Mouse (Mus musculus) lung, embryonic 14.5 days (tissue): ENCODE measurements around the gene Mrs2. TPM values are rescaled to one million over a fixed set of nuclear protein-coding genes. Genes with fewer than 3 reads are reported as not detected.

Experiments
- ATAC-seq: fragments of 200-750 bp; cut with Nextera tagmentation; 2 replicates; pipeline ENCODE4 v1.8.0; 2017; ENCODE audit warnings: mild to moderate bottlenecking, moderate TSS enrichment, moderate library complexity; ENCODE audit not compliant: insufficient read depth
- DNase-seq: peaks from one replicate; pipeline ENCODE4 v3.0.0-alpha.2; 2015
- H3K27ac ChIP-seq: fragments of 300-500 bp; sonication (generic); 2 replicates; pipeline ENCODE4 v1.5.1; 2014; ENCODE audit warnings: low read depth, mild to moderate bottlenecking, moderate library complexity
- H3K27me3 ChIP-seq: fragments of 300-500 bp; sonication (generic); 2 replicates; pipeline ENCODE4 v1.6.1; 2014; ENCODE audit warnings: low read length, control low read depth; ENCODE audit not compliant: insufficient read depth
- H3K36me3 ChIP-seq: fragments of 300-500 bp; sonication (generic); 2 replicates; pipeline ENCODE4 v1.6.1; 2014; ENCODE audit warnings: control low read depth; ENCODE audit not compliant: insufficient read depth
- H3K4me1 ChIP-seq: fragments of 300-500 bp; sonication (generic); 2 replicates; pipeline ENCODE4 v1.6.1; 2014; ENCODE audit warnings: antibody characterized with exemption, control low read depth; ENCODE audit not compliant: insufficient read depth
- H3K4me2 ChIP-seq: fragments of 300-500 bp; sonication (generic); 2 replicates; pipeline ENCODE4 v1.6.1; 2014; ENCODE audit warnings: mild to moderate bottlenecking
- H3K4me3 ChIP-seq: fragments of 300-500 bp; sonication (generic); 2 replicates; pipeline ENCODE4 v1.5.1; 2014; ENCODE audit warnings: low read depth, low read length
- H3K9ac ChIP-seq: fragments of 300-500 bp; sonication (generic); 2 replicates; pipeline ENCODE4 v1.6.1; 2014
- H3K9me3 ChIP-seq: fragments of 300-500 bp; sonication (generic); 2 replicates; pipeline ENCODE4 v1.6.1; 2016; ENCODE audit warnings: low read depth, low read length, control low read depth
- CTCF ChIP-seq: IDR thresholded peaks from 2 replicates; pipeline ENCODE4 v1.5.1; 2016; ENCODE audit warnings: antibody characterized with exemption, low read depth
- WGBS: fragments of 180-500 bp; shearing (Covaris S2); extraction: QIAGEN DNeasy Blood & Tissue Kit; methylation state at CpG from one replicate; pipeline ENCODE4 v1.1.7; 2014; 5-methylcytosine and 5-hydroxymethylcytosine counted together
- polyA plus RNA-seq: library from polyadenylated mRNA; unstranded; fragments of >200 nt; fragmentation: Nextera tagmentation; extraction: Ambion mirVana; gene quantifications from 2 replicates; pipeline ENCODE4 v1.2.1, GENCODE M21; 2014

The Mrs2 gene
- polyA plus RNA-seq, 1 experiment from 2014 or later = 25.9 TPM

DNA sequence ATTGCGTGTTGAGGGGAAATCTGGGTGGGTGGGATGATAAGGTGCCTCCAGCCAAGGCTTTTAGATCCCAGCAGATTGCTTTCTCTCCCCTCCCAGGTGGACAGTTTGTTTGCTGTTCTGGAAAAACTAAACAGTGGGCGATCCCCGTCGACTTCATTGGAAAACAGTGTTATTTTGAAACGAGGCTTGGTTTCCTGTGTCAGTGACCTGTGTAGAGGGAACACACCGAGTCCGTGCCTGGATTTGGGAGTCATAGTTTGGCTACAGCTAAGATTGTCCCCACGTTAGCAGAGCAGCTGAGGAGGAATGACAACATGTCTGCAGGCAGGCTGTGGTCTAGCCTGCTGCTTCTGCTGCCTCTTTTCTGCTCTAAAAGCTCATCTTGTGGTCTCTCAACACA, 76.9 kb downstream of the Mrs2 start:
- Histone ChIP-seq H3K9ac (no peak overlapping the region), H3K36me3 (no peaks in the 10 kb centered on the region), H3K4me1 (no peaks in the 10 kb centered on the region), H3K4me2 (no peak overlapping the region), H3K4me3 (no peak overlapping the region), H3K27me3 (no peaks in the 10 kb centered on the region), H3K27ac (no peak overlapping the region), H3K9me3 (no peaks in the 10 kb centered on the region)
- ATAC-seq = no peak
- WGBS = 57% methylated on average over 8 of the region's 8 CpGs
- DNase-seq = no peak
- no peak for TF ChIP-seq CTCF

DNA sequence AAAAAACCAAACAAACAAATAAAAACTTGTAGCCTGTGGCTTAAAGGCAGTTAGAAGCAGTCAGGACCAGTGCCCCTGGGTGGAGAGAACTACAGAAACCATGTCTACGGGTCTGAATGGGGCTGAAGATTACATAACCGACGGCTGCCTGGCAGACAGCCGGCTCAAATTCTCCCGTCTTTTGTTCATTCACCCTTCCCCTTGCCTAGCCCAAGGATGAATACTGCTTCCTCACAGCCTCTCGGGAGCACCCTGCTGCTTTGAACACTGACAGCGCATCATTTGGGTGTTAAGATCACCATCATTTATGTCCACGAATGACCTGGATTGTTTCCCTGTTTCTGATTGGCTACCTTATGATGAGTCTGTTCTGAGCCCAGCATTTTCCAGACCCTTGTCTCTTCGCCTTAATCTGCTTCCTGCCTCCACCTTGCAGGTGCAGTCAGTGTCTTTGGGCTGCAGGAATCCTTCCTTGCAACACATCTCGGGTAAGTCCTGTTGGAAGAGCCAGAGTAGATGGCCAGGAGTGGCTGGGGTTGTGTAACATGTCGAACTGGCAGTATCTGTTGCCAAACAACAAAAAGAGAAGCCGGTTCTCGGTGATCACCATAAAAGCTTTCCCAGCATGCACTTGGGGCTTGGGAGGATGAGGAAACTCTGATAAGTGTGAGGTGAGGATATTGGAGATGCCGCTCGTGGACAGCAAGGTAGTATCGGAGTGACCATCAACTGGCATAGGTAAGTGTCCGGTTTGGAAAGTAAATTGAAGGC, 77.5 kb downstream of the Mrs2 start, which contains the start of gene Gpld1:
TSS of gene Gpld1 (plus strand) at position 641 of the 771 bp plus-strand sequence.
- Histone ChIP-seq H3K9ac (no peak within 1 kb of the TSS), H3K36me3 (no peaks in the 10 kb centered on the region), H3K4me2 (no peak within 1 kb of the TSS), H3K27me3 (no peaks in the 10 kb centered on the region), H3K4me3 (no peak within 1 kb of the TSS), H3K9me3 (no peaks in the 10 kb centered on the region), H3K4me1 (0 out of 2 replicates have a peak, but pooled peaks cover 4% of the 10 kb centered on the region), H3K27ac (no peak within 1 kb of the TSS)
- peak; percentile 26 for DNase-seq
- WGBS = 59% methylated on average over 17 of the region's 17 CpGs
- no peak for ATAC-seq
- TF ChIP-seq CTCF = no peak

DNA sequence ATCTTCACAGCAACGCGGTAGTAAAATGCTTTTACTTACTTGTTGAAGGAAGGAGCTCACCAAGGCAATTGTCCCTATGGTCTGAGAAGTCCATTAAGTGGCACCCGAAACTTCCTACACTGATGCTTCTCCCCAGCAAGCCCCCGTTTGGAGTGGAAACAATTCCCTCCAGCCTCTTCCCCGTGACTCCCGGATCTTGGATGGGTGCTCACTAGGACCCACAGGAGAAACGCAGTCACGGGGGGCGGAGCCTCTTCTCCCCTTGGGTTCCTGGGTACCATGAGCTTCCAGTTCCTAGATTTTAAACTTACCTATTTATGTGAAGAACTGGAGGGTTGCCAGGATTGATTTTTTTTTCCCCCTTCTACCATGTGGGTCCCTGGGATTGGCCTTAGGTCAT, 80.7 kb downstream of the Mrs2 start:
- TF ChIP-seq CTCF = no peak
- no peaks in the 10 kb centered on the region for H3K36me3 ChIP-seq

DNA sequence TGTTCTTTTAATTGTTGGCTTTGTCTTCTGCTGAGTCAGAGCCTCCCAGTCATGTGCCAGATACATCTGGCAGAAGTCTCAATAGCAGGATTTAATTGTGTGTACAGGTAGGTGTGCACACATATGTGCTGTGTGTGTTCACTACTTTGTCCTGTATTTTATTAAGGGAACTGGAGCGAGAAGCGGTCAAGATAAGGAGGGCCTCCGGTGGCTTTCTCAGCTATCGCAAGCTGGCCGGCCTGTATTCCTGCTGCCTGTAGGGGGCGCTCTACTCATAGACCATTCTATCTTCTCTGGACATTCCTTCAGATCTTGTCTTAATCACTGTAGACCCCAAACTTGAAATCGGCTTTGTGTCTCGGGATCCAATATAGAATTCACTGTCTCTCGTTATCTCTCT, 81.5 kb downstream of the Mrs2 start:
- ATAC-seq = peak; percentile 32; the same call in 1 of the 2 replicates
- Histone ChIP-seq H3K9ac (no peak overlapping the region), H3K9me3 (no peaks in the 10 kb centered on the region), H3K4me3 (no peak overlapping the region), H3K27me3 (no peaks in the 10 kb centered on the region), H3K36me3 (no peaks in the 10 kb centered on the region), H3K4me1 (0 out of 2 replicates have a peak, but pooled peaks cover 4% of the 10 kb centered on the region), H3K27ac (no peak overlapping the region), H3K4me2 (no peak overlapping the region)
- DNase-seq = peak; percentile 92
- WGBS = 25% methylated on average over 9 of the region's 9 CpGs
- TF ChIP-seq CTCF = peak; percentile 83

More for the DNA sequence above, 80.7 kb downstream of the Mrs2 start:
- WGBS = 86% methylated on average over 9 of the region's 9 CpGs
- no peak for ATAC-seq
- no peak overlapping the region for H3K9ac ChIP-seq
- no peak overlapping the region for H3K4me3 ChIP-seq
- H3K9me3 ChIP-seq = no peaks in the 10 kb centered on the region
- no peaks in the 10 kb centered on the region for H3K27me3 ChIP-seq
- 0 out of 2 replicates have a peak, but pooled peaks cover 4% of the 10 kb centered on the region for H3K4me1 ChIP-seq
- no peak overlapping the region for H3K27ac ChIP-seq
- no peak overlapping the region for H3K4me2 ChIP-seq
- no peak for DNase-seq

DNA sequence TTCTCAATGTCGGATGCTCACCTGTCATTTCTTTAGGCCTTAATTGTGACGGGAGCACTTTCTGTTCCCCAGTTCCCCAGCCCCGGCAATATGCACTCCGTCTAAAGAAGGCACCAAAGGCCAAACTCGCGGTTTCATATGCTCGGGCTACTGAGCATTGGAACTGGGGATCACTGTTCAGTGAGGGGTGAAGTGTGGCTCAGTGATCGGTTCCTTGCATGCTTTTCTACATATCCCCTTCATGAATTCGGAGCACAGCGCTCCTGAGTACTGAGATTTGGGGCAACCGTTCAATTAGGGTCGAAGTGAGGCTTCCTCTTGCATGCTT, 82.4 kb downstream of the Mrs2 start:
- Histone ChIP-seq H3K4me3 (peak overlapping the region; percentile 81), H3K4me2 (peak overlapping the region; percentile 78), H3K9me3 (no peaks in the 10 kb centered on the region), H3K4me1 (0 out of 2 replicates have a peak, but pooled peaks cover 4% of the 10 kb centered on the region), H3K27me3 (no peaks in the 10 kb centered on the region), H3K36me3 (no peaks in the 10 kb centered on the region), H3K27ac (peak overlapping the region; percentile 83; the same call in 1 of the 2 replicates), H3K9ac (peak overlapping the region; percentile 90)
- no peak for TF ChIP-seq CTCF
- DNase-seq (no peak), ATAC-seq (peak; percentile 36; the same call in 1 of the 2 replicates)
- WGBS = 16% methylated on average over 12 of the region's 12 CpGs

Other genes starting within 250 kb of the Mrs2 start
- gene BC005537, start 218.7 kb downstream of the Mrs2 start, polyA plus RNA-seq = 26.9 and 32.5 TPM in 2 replicates
- 61.1 and 62.3 TPM in 2 replicates for gene Acot13, start 188.8 kb downstream of the Mrs2 start, polyA plus RNA-seq
- gene Tdp2, start 188.7 kb downstream of the Mrs2 start, polyA plus RNA-seq = 61.5 and 66.3 TPM in 2 replicates
- gene D130043K22Rik, start 175.2 kb downstream of the Mrs2 start, polyA plus RNA-seq = 0.12 and 0.14 TPM in 2 replicates
- gene Aldh5a1, start 82.7 kb downstream of the Mrs2 start, polyA plus RNA-seq = 8.5 and 9.4 TPM in 2 replicates
- gene Gpld1, start 77.2 kb downstream of the Mrs2 start, polyA plus RNA-seq = 1.4 and 1.6 TPM in 2 replicates
- 0.12 and 0.22 TPM in 2 replicates for gene Dcdc2a, start 35.6 kb upstream of the Mrs2 start, polyA plus RNA-seq